Mouse (Mus musculus): Measurements from ENCODE around the gene Scamp3. TPM values are rescaled to one million over a fixed set of nuclear protein-coding genes. Genes with fewer than 3 reads are reported as not detected.

Scamp3 gene
- polyA plus RNA-seq, 1 experiment from 2014 or later, result 49.0 TPM

- Histone ChIP-seq H3K9me3 (replicated peaks; ENCODE audit: control insufficient read depth, low read length) (no peaks in the 10 kb centered on the region), H3K27ac (ENCODE audit: low read length) (no peak overlapping the region), H3K4me3 (ENCODE audit: low read depth, low read length) (no peak overlapping the region), H3K9ac (ENCODE audit: low read depth, low read length) (no peak overlapping the region), H3K4me2 (ENCODE audit: low read depth, low read length) (no peak overlapping the region), H3K27me3 (ENCODE audit: control insufficient read depth, insufficient read depth, low read depth, low read length) (no peaks in the 10 kb centered on the region), H3K4me1 (ENCODE audit: control insufficient read depth, low read depth, low read length) (peaks cover 14% of the 10 kb centered on the region), H3K36me3 (ENCODE audit: control insufficient read depth, insufficient read depth) (peaks cover 61% of the 10 kb centered on the region)
- no peak for ATAC-seq (ENCODE audit: low read depth)
- 91% methylated on average over 11 of the region's 11 CpGs for WGBS (ENCODE audit: insufficient replicate concordance)
Observed at GRCm38 (mm10) chr3:89174844-89175243, 2.4 kb upstream of the Scamp3 start.

DNA sequence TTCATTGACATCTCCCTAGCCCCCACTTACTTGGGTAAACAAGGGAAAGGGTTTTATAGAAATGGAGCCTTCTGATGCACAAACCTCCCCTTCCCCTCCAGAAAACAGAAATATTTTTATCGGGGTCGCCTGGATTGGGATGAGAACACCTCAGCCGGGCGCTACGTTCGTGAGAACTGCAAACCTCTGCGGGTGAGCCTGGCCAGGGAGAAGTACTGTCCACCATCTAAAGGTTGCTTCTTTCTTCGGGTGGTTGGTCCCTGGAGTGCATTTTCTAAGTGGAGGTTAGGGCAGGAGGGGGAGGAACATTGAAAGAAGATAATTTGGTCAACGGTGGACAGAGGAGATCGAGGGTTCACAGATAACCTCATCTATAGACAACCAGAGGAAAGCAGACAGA is 1.7 kb upstream of the Scamp3 start:
- no peak for ATAC-seq (ENCODE audit: low read depth)
- Histone ChIP-seq H3K4me2 (ENCODE audit: low read depth, low read length) (no peak overlapping the region), H3K27ac (ENCODE audit: low read length) (no peak overlapping the region), H3K4me3 (ENCODE audit: low read depth, low read length) (no peak overlapping the region), H3K27me3 (ENCODE audit: control insufficient read depth, insufficient read depth, low read depth, low read length) (no peaks in the 10 kb centered on the region), H3K9ac (ENCODE audit: low read depth, low read length) (no peak overlapping the region), H3K4me1 (ENCODE audit: control insufficient read depth, low read depth, low read length) (peaks cover 14% of the 10 kb centered on the region), H3K36me3 (ENCODE audit: control insufficient read depth, insufficient read depth) (peaks cover 57% of the 10 kb centered on the region), H3K9me3 (replicated peaks; ENCODE audit: control insufficient read depth, low read length) (no peaks in the 10 kb centered on the region)
- 82% methylated on average over 10 of the region's 10 CpGs for WGBS (ENCODE audit: insufficient replicate concordance)

DNA sequence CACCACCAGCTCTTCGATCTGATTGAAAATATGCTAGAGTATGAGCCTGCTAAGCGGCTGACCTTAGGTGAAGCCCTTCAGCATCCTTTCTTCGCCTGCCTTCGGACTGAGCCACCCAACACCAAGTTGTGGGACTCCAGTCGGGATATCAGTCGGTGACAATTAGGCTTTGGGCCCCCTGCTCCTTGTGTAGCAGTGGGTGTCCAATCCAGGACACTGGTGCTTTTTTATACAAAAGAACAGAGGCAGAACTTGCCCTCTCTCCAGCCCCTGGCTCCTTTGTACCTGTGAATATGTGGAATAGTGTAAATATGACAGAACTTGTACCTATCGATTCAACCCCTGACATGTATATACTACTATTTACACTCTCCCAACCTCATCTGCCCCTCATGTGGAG is 852 bp upstream of the Scamp3 start:
- 83% methylated on average over 7 of the region's 7 CpGs for WGBS (ENCODE audit: insufficient replicate concordance)
- Histone ChIP-seq H3K9me3 (replicated peaks; ENCODE audit: control insufficient read depth, low read length) (no peaks in the 10 kb centered on the region), H3K27ac (ENCODE audit: low read length) (no peak overlapping the region), H3K9ac (ENCODE audit: low read depth, low read length) (no peak overlapping the region), H3K27me3 (ENCODE audit: control insufficient read depth, insufficient read depth, low read depth, low read length) (no peaks in the 10 kb centered on the region), H3K4me2 (ENCODE audit: low read depth, low read length) (no peak overlapping the region; the same call in 1 of the 2 replicates), H3K36me3 (ENCODE audit: control insufficient read depth, insufficient read depth) (peaks cover 53% of the 10 kb centered on the region), H3K4me1 (ENCODE audit: control insufficient read depth, low read depth, low read length) (peaks cover 14% of the 10 kb centered on the region), H3K4me3 (ENCODE audit: low read depth, low read length) (no peak overlapping the region)
- no peak for ATAC-seq (ENCODE audit: low read depth)

GRCm38 (mm10) chr3:89178107-89178385 is 773 bp downstream of the Scamp3 start:
- H3K4me2 ChIP-seq (ENCODE audit: low read depth, low read length), result peak overlapping the region; percentile 87
- H3K36me3 ChIP-seq (ENCODE audit: control insufficient read depth, insufficient read depth), result peaks cover 42% of the 10 kb centered on the region
- H3K27ac ChIP-seq (ENCODE audit: low read length), result peak overlapping the region; percentile 47
- H3K4me1 ChIP-seq (ENCODE audit: control insufficient read depth, low read depth, low read length), result peaks cover 25% of the 10 kb centered on the region
- ATAC-seq (ENCODE audit: low read depth), result no peak
- H3K4me3 ChIP-seq (ENCODE audit: low read depth, low read length), result peak overlapping the region; percentile 82
- no peaks in the 10 kb centered on the region for H3K9me3 ChIP-seq (replicated peaks; ENCODE audit: control insufficient read depth, low read length)
- no peaks in the 10 kb centered on the region for H3K27me3 ChIP-seq (ENCODE audit: control insufficient read depth, insufficient read depth, low read depth, low read length)
- 3% methylated on average over 6 of the region's 6 CpGs for whole genome bisulfite sequencing (ENCODE audit: insufficient replicate concordance)
- peak overlapping the region; percentile 72 for H3K9ac ChIP-seq (ENCODE audit: low read depth, low read length)

- H3K4me2 ChIP-seq (ENCODE audit: low read depth, low read length), result peak overlapping the region; percentile 87; the same call in 1 of the 2 replicates
- ATAC-seq (ENCODE audit: low read depth), result no peak
- no peak overlapping the region for H3K27ac ChIP-seq (ENCODE audit: low read length)
- H3K4me1 ChIP-seq (ENCODE audit: control insufficient read depth, low read depth, low read length), result peaks cover 31% of the 10 kb centered on the region
- WGBS (ENCODE audit: insufficient replicate concordance), result 79% methylated on average over 11 of the region's 11 CpGs
- H3K4me3 ChIP-seq (ENCODE audit: low read depth, low read length), result peak overlapping the region; percentile 82; the same call in 1 of the 2 replicates
- H3K27me3 ChIP-seq (ENCODE audit: control insufficient read depth, insufficient read depth, low read depth, low read length), result no peaks in the 10 kb centered on the region
- H3K9me3 ChIP-seq (replicated peaks; ENCODE audit: control insufficient read depth, low read length), result no peaks in the 10 kb centered on the region
- peaks cover 32% of the 10 kb centered on the region for H3K36me3 ChIP-seq (ENCODE audit: control insufficient read depth, insufficient read depth)
- no peak overlapping the region for H3K9ac ChIP-seq (ENCODE audit: low read depth, low read length)
Observed at GRCm38 (mm10) chr3:89179056-89179455, 1.8 kb downstream of the Scamp3 start.

DNA sequence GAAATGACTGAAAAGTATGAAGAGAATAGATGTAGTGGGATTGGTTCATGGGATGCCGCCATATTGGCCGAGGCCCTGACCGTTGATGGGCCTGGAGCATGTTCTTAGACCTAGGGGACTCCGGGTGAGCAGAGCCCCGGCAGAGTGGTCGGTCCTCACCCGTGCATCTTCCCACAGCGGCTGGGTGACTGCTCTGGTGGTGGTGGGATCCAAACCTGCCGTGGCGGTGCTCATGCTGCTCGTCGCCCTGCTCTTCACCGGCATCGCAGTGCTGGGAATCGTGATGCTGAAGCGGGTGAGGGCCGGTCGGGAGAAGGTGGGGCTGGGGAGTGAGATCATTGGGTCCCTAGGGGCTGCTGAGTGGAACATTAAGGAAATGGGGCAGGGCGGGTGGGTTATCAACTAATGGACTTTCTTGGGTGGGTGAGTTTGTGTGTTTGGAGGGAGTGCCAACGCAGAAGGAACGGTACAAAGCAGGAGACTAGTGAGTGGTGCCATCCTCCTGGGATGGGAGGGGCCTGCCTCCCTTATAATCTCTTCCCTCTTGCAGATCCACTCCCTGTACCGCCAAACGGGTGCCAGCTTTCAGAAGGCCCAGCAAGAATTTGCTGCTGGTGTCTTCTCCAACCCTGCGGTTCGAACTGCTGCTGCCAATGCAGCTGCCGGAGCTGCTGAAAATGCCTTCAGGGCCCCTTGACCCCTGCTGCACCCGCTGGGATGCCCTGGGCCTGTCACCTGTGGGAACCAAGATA is 4.7 kb downstream of the Scamp3 start:
- no peak overlapping the region for H3K27ac ChIP-seq (ENCODE audit: low read length)
- no peak for ATAC-seq (ENCODE audit: low read depth)

DNA sequence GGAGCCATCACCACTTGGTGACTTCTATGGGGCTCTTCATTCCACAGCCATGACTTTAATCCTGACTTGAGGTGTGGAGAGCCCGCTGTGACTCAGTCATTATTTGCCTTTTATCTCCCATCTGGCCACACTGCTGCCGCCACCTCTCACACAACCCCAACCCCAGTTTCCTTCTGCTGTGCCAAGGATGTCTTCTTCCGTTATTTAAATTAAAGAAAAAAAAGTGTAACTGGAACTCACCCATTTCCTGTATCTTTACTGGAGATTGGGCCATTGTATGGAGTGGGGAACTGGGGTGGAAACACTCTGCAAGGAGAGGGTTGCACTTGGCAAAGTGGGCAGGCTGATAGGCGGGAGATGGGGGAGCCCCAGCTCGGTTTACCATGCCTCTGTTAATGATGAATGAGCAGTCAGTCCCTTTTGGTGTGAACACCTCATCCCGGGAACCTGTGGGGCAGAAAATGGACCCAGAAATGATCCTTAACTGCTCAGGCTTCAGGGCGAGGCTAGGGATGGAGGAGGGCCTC is 5.3 kb downstream of the Scamp3 start:
- Histone ChIP-seq H3K9ac (ENCODE audit: low read depth, low read length) (no peak overlapping the region; the same call in 1 of the 2 replicates), H3K27me3 (ENCODE audit: control insufficient read depth, insufficient read depth, low read depth, low read length) (no peaks in the 10 kb centered on the region)
- ATAC-seq (ENCODE audit: low read depth), result no peak

More for the DNA sequence above, 4.7 kb downstream of the Scamp3 start:
- Histone ChIP-seq H3K4me1 (ENCODE audit: control insufficient read depth, low read depth, low read length) (peaks cover 31% of the 10 kb centered on the region), H3K9ac (ENCODE audit: low read depth, low read length) (no peak overlapping the region), H3K36me3 (ENCODE audit: control insufficient read depth, insufficient read depth) (peaks cover 9% of the 10 kb centered on the region; the same call in 1 of the 2 replicates), H3K4me3 (ENCODE audit: low read depth, low read length) (no peak overlapping the region), H3K27me3 (ENCODE audit: control insufficient read depth, insufficient read depth, low read depth, low read length) (no peaks in the 10 kb centered on the region), H3K4me2 (ENCODE audit: low read depth, low read length) (no peak overlapping the region), H3K9me3 (replicated peaks; ENCODE audit: control insufficient read depth, low read length) (no peaks in the 10 kb centered on the region)
- WGBS (ENCODE audit: insufficient replicate concordance), result 84% methylated on average over 27 of the region's 27 CpGs

GRCm38 (mm10) chr3:89183058-89183958 is 6.0 kb downstream of the Scamp3 start, which contains the start of gene Fam189b:
Gene Fam189b (plus strand): TSS chr3:89183143.
- Histone ChIP-seq H3K9ac (ENCODE audit: low read depth, low read length) (peak within 1 kb of the TSS; percentile 48), H3K36me3 (ENCODE audit: control insufficient read depth, insufficient read depth) (peaks cover 9% of the 10 kb centered on the region; the same call in 1 of the 2 replicates), H3K4me2 (ENCODE audit: low read depth, low read length) (peak within 1 kb of the TSS; percentile 82), H3K27ac (ENCODE audit: low read length) (no peak within 1 kb of the TSS), H3K4me3 (ENCODE audit: low read depth, low read length) (peak within 1 kb of the TSS; percentile 61), H3K4me1 (ENCODE audit: control insufficient read depth, low read depth, low read length) (peaks cover 29% of the 10 kb centered on the region), H3K9me3 (replicated peaks; ENCODE audit: control insufficient read depth, low read length) (no peaks in the 10 kb centered on the region), H3K27me3 (ENCODE audit: control insufficient read depth, insufficient read depth, low read depth, low read length) (no peaks in the 10 kb centered on the region)
- peak; percentile 93 for ATAC-seq (ENCODE audit: low read depth)
- WGBS (ENCODE audit: insufficient replicate concordance), result 17% methylated on average over 39 of the region's 39 CpGs

More for the DNA sequence above, 5.3 kb downstream of the Scamp3 start:
- peak overlapping the region; percentile 61 for H3K4me3 ChIP-seq (ENCODE audit: low read depth, low read length)
- 28% methylated on average over 7 of the region's 7 CpGs for WGBS (ENCODE audit: insufficient replicate concordance)
- H3K4me2 ChIP-seq (ENCODE audit: low read depth, low read length), result peak overlapping the region; percentile 82
- no peak overlapping the region for H3K27ac ChIP-seq (ENCODE audit: low read length)
- H3K9me3 ChIP-seq (replicated peaks; ENCODE audit: control insufficient read depth, low read length), result no peaks in the 10 kb centered on the region
- peaks cover 33% of the 10 kb centered on the region for H3K4me1 ChIP-seq (ENCODE audit: control insufficient read depth, low read depth, low read length)
- H3K36me3 ChIP-seq (ENCODE audit: control insufficient read depth, insufficient read depth), result peaks cover 9% of the 10 kb centered on the region; the same call in 1 of the 2 replicates
